Mouse (Mus musculus) lung, postnatal 0 days (tissue): Measurements from ENCODE around the gene Ifnar2.

ENCODE experiments used
- CTCF ChIP-seq: IDR thresholded peaks from 2 replicates; pipeline ENCODE4 v1.5.1; 2016; ENCODE audit warnings: antibody characterized with exemption, mild to moderate bottlenecking
- EP300 ChIP-seq: IDR thresholded peaks from 2 replicates; pipeline ENCODE4 v1.6.1; 2016; ENCODE audit warnings: antibody characterized with exemption, mild to moderate bottlenecking, control low read depth

GRCm38 (mm10) chr16:91441811-91442240 lies 69.2 kb downstream of the Ifnar2 start:
- TF ChIP-seq CTCF (no peak), EP300 (no peak)
